Mouse (Mus musculus): ENCODE data around the gene Gpr107.

- TF ChIP-seq CTCF (IDR thresholded peaks at IDR 0.05; ENCODE audit: borderline replicate concordance, extremely low read depth, insufficient read depth, insufficient read length) (no peak), POLR2A (IDR thresholded peaks at IDR 0.05; ENCODE audit: borderline replicate concordance, extremely low read depth, insufficient read depth, insufficient read length, poor library complexity, severe bottlenecking) (no peak)
Observed at GRCm38 (mm10) chr2:31170164-31170563, 18.0 kb downstream of the Gpr107 start.
